In the genomic region with DNA sequence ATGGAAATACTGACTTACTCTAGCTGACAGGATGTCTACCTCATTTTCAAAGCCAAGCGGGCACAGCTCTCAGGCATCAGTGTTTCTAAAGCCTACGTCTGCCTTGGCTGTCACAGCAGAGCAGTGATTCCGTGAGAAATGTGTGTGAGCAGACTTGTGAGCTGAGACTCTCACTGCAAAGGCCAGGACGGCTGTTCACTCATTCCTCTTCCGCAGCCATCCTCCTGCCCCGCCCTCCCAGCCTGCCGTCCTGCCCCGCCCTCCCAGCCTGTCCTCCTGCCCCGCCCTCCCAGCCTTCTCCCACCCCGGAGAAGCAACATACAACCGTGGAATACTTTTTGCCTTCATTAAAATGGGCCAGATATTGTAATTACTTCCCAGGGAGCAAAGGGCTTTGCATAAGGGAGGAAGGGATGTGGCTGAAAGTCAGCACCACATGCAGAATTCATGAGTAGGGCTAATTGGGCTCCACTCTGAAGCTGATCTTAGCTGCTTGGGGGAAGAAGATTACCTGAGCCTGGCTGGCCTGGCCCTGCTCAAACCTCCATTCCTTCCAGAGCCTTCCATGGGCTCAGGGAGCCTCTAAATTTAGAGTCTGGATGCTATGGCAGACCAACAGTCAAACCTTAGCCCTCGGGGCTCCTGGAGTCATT, we compare ENCODE assay signal across 8 mouse cellular contexts. TPM values are rescaled to one million over a fixed set of nuclear protein-coding genes. Genes with fewer than 3 reads are reported as not detected.
DNase-seq lines count a peak whose midpoint lies in the region; ATAC-seq and TF ChIP-seq lines count a peak whose summit lies in the region.

No protein-coding gene starts in this region.

- no peak for DNase-seq in heart, adult 8-10 months (ENCODE audit: low spot score)
- DNase-seq in MEL (ENCODE audit: low read depth, low spot score), result peak; percentile 63
- DNase-seq in limb, embryonic 11.5 days (ENCODE audit: low spot score), result no peak
- DNase-seq in right cerebral cortex, postnatal 36 days (ENCODE audit: low spot score in 2 of 2), result no peak
- DNase-seq in gastrocnemius, postnatal 36 days, result no peak

- H3K9me3 ChIP-seq in heart, embryonic 13.5 days, result no peaks in the 10 kb centered on the region
- H3K9me3 ChIP-seq in MEL (replicated peaks; ENCODE audit: insufficient read depth, low read length), result no peaks in the 10 kb centered on the region
- H3K9me3 ChIP-seq in embryonic facial prominence, embryonic 13.5 days, result no peaks in the 10 kb centered on the region; the same call in 1 of the 2 replicates
- H3K9me3 ChIP-seq in limb, embryonic 11.5 days (ENCODE audit: control insufficient read depth, low read length), result peaks cover 2% of the 10 kb centered on the region; the same call in 1 of the 2 replicates
- H3K9me3 ChIP-seq in neural tube, embryonic 15.5 days (replicated peaks), result no peaks in the 10 kb centered on the region

- no peak for TF ChIP-seq RAD21 in MEL (IDR thresholded peaks at IDR 0.05; ENCODE audit: low read depth, low read length)

- peak overlapping the region; percentile 69; the same call in 1 of the 2 replicates for H3K9ac ChIP-seq in heart, embryonic 13.5 days
- H3K9ac ChIP-seq in MEL (ENCODE audit: control insufficient read depth, low read depth, low read length, poor library complexity, severe bottlenecking), result peak overlapping the region; percentile 26
- no peak overlapping the region for H3K9ac ChIP-seq in embryonic facial prominence, embryonic 13.5 days
- no peak overlapping the region for H3K9ac ChIP-seq in limb, embryonic 11.5 days (ENCODE audit: low read length)
- 0 out of 2 replicates have a peak overlapping the region, but pooled peaks have one; percentile 20 for H3K9ac ChIP-seq in neural tube, embryonic 15.5 days (replicated peaks)

- ATAC-seq in heart, embryonic 13.5 days (ENCODE audit: extremely low read depth, insufficient number of reproducible peaks, low FRiP score, low TSS enrichment), result no peak
- no peak for ATAC-seq in embryonic facial prominence, embryonic 13.5 days (ENCODE audit: insufficient number of reproducible peaks, insufficient read depth, low FRiP score, low TSS enrichment, low read depth)
- no peak for ATAC-seq in limb, embryonic 11.5 days (ENCODE audit: insufficient number of reproducible peaks, low FRiP score, low TSS enrichment, low read depth)
- peak; percentile 58 for ATAC-seq in neural tube, embryonic 15.5 days (ENCODE audit: low FRiP score)

- no peak for TF ChIP-seq EP300 in MEL (IDR thresholded peaks at IDR 0.05; ENCODE audit: low read depth in 1 of 2, low read length in 2 of 2)

- no peak for TF ChIP-seq POLR2A in MEL (IDR thresholded peaks at IDR 0.05; ENCODE audit: control insufficient read depth in 1 of 2, insufficient read depth in 1 of 2, low read depth in 1 of 2, low read length in 2 of 2, poor library complexity in 1 of 2)

- 9% methylated on average over 12 of the region's 12 CpGs for WGBS in heart, embryonic 13.5 days
- WGBS in embryonic facial prominence, embryonic 13.5 days, result 9% methylated on average over 12 of the region's 12 CpGs
- 7% methylated on average over 12 of the region's 12 CpGs for WGBS in limb, embryonic 11.5 days
- 7% methylated on average over 12 of the region's 12 CpGs for WGBS in neural tube, embryonic 15.5 days

- peaks cover 10% of the 10 kb centered on the region for H3K4me1 ChIP-seq in heart, embryonic 13.5 days
- H3K4me1 ChIP-seq in MEL (ENCODE audit: control insufficient read depth in 1 of 2, insufficient read depth in 2 of 2, low read length in 2 of 2), result peaks cover 0 to 7% of the 10 kb centered on the region in 2 experiments; a peak in 1 of 4 replicates
- H3K4me1 ChIP-seq in embryonic facial prominence, embryonic 13.5 days, result peaks cover 8% of the 10 kb centered on the region; the same call in 1 of the 2 replicates
- peaks cover 8% of the 10 kb centered on the region; the same call in 1 of the 2 replicates for H3K4me1 ChIP-seq in limb, embryonic 11.5 days (ENCODE audit: control insufficient read depth, insufficient read depth, low read length)
- H3K4me1 ChIP-seq in neural tube, embryonic 15.5 days, result peaks cover 36% of the 10 kb centered on the region

- H3K27ac ChIP-seq in heart, embryonic 13.5 days (replicated peaks), result no peak overlapping the region
- no peak overlapping the region for H3K27ac ChIP-seq in MEL (ENCODE audit: control insufficient read depth, low read depth, low read length)
- H3K27ac ChIP-seq in embryonic facial prominence, embryonic 13.5 days, result no peak overlapping the region
- H3K27ac ChIP-seq in limb, embryonic 11.5 days (replicated peaks; ENCODE audit: low read depth, low read length), result no peak overlapping the region
- peak overlapping the region; percentile 61 for H3K27ac ChIP-seq in neural tube, embryonic 15.5 days (replicated peaks)

- H3K36me3 ChIP-seq in heart, embryonic 13.5 days, result no peaks in the 10 kb centered on the region
- H3K36me3 ChIP-seq in MEL (ENCODE audit: control insufficient read depth in 1 of 2, insufficient read depth in 2 of 2, low read length in 2 of 2), result no peaks in the 10 kb centered on the region; a peak in 1 of 4 replicates
- H3K36me3 ChIP-seq in embryonic facial prominence, embryonic 13.5 days, result no peaks in the 10 kb centered on the region
- H3K36me3 ChIP-seq in limb, embryonic 11.5 days (ENCODE audit: control insufficient read depth, insufficient read depth, low read length), result no peaks in the 10 kb centered on the region
- H3K36me3 ChIP-seq in neural tube, embryonic 15.5 days, result no peaks in the 10 kb centered on the region

- TF ChIP-seq CTCF in MEL (IDR thresholded peaks at IDR 0.05 in 2 of 3, conservative IDR thresholded peaks at IDR 0.05 in 1 of 3; ENCODE audit: control insufficient read depth in 1 of 3, insufficient read depth in 1 of 3, low read depth in 2 of 3, low read length in 3 of 3, poor library complexity in 1 of 3, severe bottlenecking in 1 of 3), result no peak

- peaks cover 36% of the 10 kb centered on the region for H3K27me3 ChIP-seq in heart, embryonic 13.5 days (replicated peaks)
- peaks cover 11 to 18% of the 10 kb centered on the region in 2 experiments for H3K27me3 ChIP-seq in MEL (ENCODE audit: control insufficient read depth in 1 of 2, insufficient read depth in 2 of 2, low read length in 2 of 2)
- peaks cover 31% of the 10 kb centered on the region for H3K27me3 ChIP-seq in embryonic facial prominence, embryonic 13.5 days
- 0 out of 2 replicates have a peak, but pooled peaks cover 3% of the 10 kb centered on the region for H3K27me3 ChIP-seq in limb, embryonic 11.5 days (ENCODE audit: control insufficient read depth, insufficient read depth, low read length)
- H3K27me3 ChIP-seq in neural tube, embryonic 15.5 days (replicated peaks), result 0 out of 2 replicates have a peak, but pooled peaks cover 3% of the 10 kb centered on the region

- H3K79me2 ChIP-seq in MEL (ENCODE audit: control insufficient read depth, insufficient read depth, low read length, poor library complexity), result no peaks in the 10 kb centered on the region

- H3K4me3 ChIP-seq in heart, embryonic 13.5 days, result peak overlapping the region; percentile 35
- peak overlapping the region; percentile 46 to 56 for H3K4me3 ChIP-seq in MEL (ENCODE audit: control insufficient read depth in 1 of 2, insufficient read depth in 1 of 2, low read depth in 2 of 2, low read length in 2 of 2)
- H3K4me3 ChIP-seq in embryonic facial prominence, embryonic 13.5 days, result peak overlapping the region; percentile 27
- no peak overlapping the region for H3K4me3 ChIP-seq in limb, embryonic 11.5 days (ENCODE audit: low read depth, low read length)
- no peak overlapping the region for H3K4me3 ChIP-seq in neural tube, embryonic 15.5 days (replicated peaks)

- intact Hi-C loops in gastrocnemius, postnatal 36 days (cut with DNase I), result loop anchor here (5.0 kb wide), 1 partner anchor 34 kb away; no protein-coding TSS in a partner anchor

- peak overlapping the region; percentile 62 for H3K4me2 ChIP-seq in heart, embryonic 13.5 days
- peak overlapping the region; percentile 57 for H3K4me2 ChIP-seq in embryonic facial prominence, embryonic 13.5 days
- H3K4me2 ChIP-seq in limb, embryonic 11.5 days (ENCODE audit: low read depth, severe bottlenecking), result peak overlapping the region; percentile 28
- peak overlapping the region; percentile 43 for H3K4me2 ChIP-seq in neural tube, embryonic 15.5 days

RNA-seq across cellular contexts. Expression of a gene that starts 23.0 kb away (rescaled TPM):
- polyA plus RNA-seq in heart, embryonic 13.5 days (2015; fragmentation: Nextera tagmentation; extraction: Ambion mirVana), result not detected in 2 replicates
- total RNA-seq in heart, adult 8-10 months (2022), result not detected
- not detected in 2 replicates for total RNA-seq in MEL (2012; rRNA removed)
- polyA plus RNA-seq in MEL (2012; ENCODE audit: insufficient read depth in 1 of 2, insufficient read length in 2 of 2, low read depth in 1 of 2, low replicate concordance in 2 of 2, missing spikeins in 1 of 2), result not detected
- polyA plus RNA-seq in embryonic facial prominence, embryonic 13.5 days (2015; fragmentation: Nextera tagmentation; extraction: Ambion mirVana), result 1.2 and 1.8 TPM in 2 replicates
- 1.2 and 1.5 TPM in 2 replicates for polyA plus RNA-seq in limb, embryonic 11.5 days (2014; fragmentation: Nextera tagmentation; extraction: Ambion mirVana)
- polyA plus RNA-seq in neural tube, embryonic 15.5 days (2015; fragmentation: Nextera tagmentation; extraction: Ambion mirVana), result 16.9 and 17.6 TPM in 2 replicates
- not detected for total RNA-seq in gastrocnemius, postnatal 36 days (2021)

RNA-seq across cellular contexts. Expression of a gene that starts 23.0 kb away (rescaled TPM):
- 0.05 TPM in 1 of 2 replicates, not detected in the other for polyA plus RNA-seq in heart, embryonic 13.5 days (2015; fragmentation: Nextera tagmentation; extraction: Ambion mirVana)
- under 1 TPM in 1 of 4 experiments, not detected in 3; 0.09 TPM for total RNA-seq in heart, adult 8-10 months (2022)
- not detected in 2 replicates for total RNA-seq in MEL (2012; rRNA removed)
- polyA plus RNA-seq in MEL (2012; ENCODE audit: insufficient read depth in 1 of 2, insufficient read length in 2 of 2, low read depth in 1 of 2, low replicate concordance in 2 of 2, missing spikeins in 1 of 2), result not detected
- polyA plus RNA-seq in embryonic facial prominence, embryonic 13.5 days (2015; fragmentation: Nextera tagmentation; extraction: Ambion mirVana), result 0.34 and 0.37 TPM in 2 replicates
- 0.87 and 1.1 TPM in 2 replicates for polyA plus RNA-seq in limb, embryonic 11.5 days (2014; fragmentation: Nextera tagmentation; extraction: Ambion mirVana)
- 1.4 and 1.6 TPM in 2 replicates for polyA plus RNA-seq in neural tube, embryonic 15.5 days (2015; fragmentation: Nextera tagmentation; extraction: Ambion mirVana)
- total RNA-seq in gastrocnemius, postnatal 36 days (2021), result not detected

RNA-seq across cellular contexts. Expression of a gene that starts 28.8 kb away (rescaled TPM):
- polyA plus RNA-seq in heart, embryonic 13.5 days (2015; fragmentation: Nextera tagmentation; extraction: Ambion mirVana), result 2.4 and 3.4 TPM in 2 replicates
- 10 to 100 TPM; 16.9 to 21.5 (median 18.3) TPM for total RNA-seq in heart, adult 8-10 months (2022)
- total RNA-seq in MEL (2012; rRNA removed), result 0.56 and 1.3 TPM in 2 replicates
- 10 to 100 TPM in 1 of 2 experiments, not detected in 1; 15.7 TPM for polyA plus RNA-seq in MEL (2012; ENCODE audit: insufficient read depth in 1 of 2, insufficient read length in 2 of 2, low read depth in 1 of 2, low replicate concordance in 2 of 2, missing spikeins in 1 of 2)
- 2.3 and 2.8 TPM in 2 replicates for polyA plus RNA-seq in embryonic facial prominence, embryonic 13.5 days (2015; fragmentation: Nextera tagmentation; extraction: Ambion mirVana)
- polyA plus RNA-seq in limb, embryonic 11.5 days (2014; fragmentation: Nextera tagmentation; extraction: Ambion mirVana), result 3.7 and 3.9 TPM in 2 replicates
- 0.68 and 1.6 TPM in 2 replicates for polyA plus RNA-seq in neural tube, embryonic 15.5 days (2015; fragmentation: Nextera tagmentation; extraction: Ambion mirVana)
- total RNA-seq in gastrocnemius, postnatal 36 days (2021), result 1 to 10 TPM; 2.5 to 4.2 TPM

Comparison
In these comparisons a context has a peak if more than half of its experiments do, and no peak if none do; other contexts are left out.
1. H3K4me3 ChIP-seq: peak in heart, embryonic 13.5 days (single experiment), MEL (2 of 2) and embryonic facial prominence, embryonic 13.5 days (single experiment); none in limb, embryonic 11.5 days (single experiment) and neural tube, embryonic 15.5 days (single experiment).
2. H3K9ac ChIP-seq: peak in heart, embryonic 13.5 days (single experiment), MEL (single experiment) and neural tube, embryonic 15.5 days (single experiment); none in embryonic facial prominence, embryonic 13.5 days (single experiment) and limb, embryonic 11.5 days (single experiment).
3. Peak in every context shown above with its lines, with median percentiles within 50 percentile points of each other: H3K4me2 ChIP-seq.